ENCODE assay signal across 8 mouse cellular contexts in genomic region chr2:11086996-11087395, GRCm38 (mm10).
A peak's percentile ranks its signal among the peaks of the same experiment; 100 is the strongest.
DNase-seq lines count a peak whose midpoint lies in the region; ATAC-seq lines count a peak whose summit lies in the region.

No protein-coding gene starts in this region.

- H3K9ac ChIP-seq in liver, embryonic 12.5 days = no peak overlapping the region

- ATAC-seq in liver, embryonic 12.5 days = no peak
- no peak for ATAC-seq in monocyte, adult 5-6 weeks (replicated peaks; ENCODE audit: insufficient number of reproducible peaks, low FRiP score, low TSS enrichment, poor library complexity, severe bottlenecking)

- peak; percentile 21 for DNase-seq in adrenal gland, postnatal 14 days
- no peak for DNase-seq in adrenal gland, postnatal 4 days (ENCODE audit: low spot score in 2 of 2)
- peak; percentile 8 for DNase-seq in liver
- peak; percentile 3 for DNase-seq in c-Kit-positive CD71-positive TER-119-negative erythroid progenitor cells, embryonic 14.5 days (ENCODE audit: low read depth)
- DNase-seq in left cerebral cortex, postnatal 14 days (ENCODE audit: low spot score in 2 of 2) = peak; percentile 24 to 28
- peak; percentile 38 for DNase-seq in thymus, postnatal 0 days (ENCODE audit: low spot score)

- no peak overlapping the region for H3K4me3 ChIP-seq in liver, embryonic 12.5 days

- intact Hi-C loops in left cerebral cortex, postnatal 14 days (cut with DNase I) = no loop called here

- H3K4me2 ChIP-seq in liver, embryonic 12.5 days = no peak overlapping the region

- H3K9me3 ChIP-seq in liver, embryonic 12.5 days (replicated peaks) = no peaks in the 10 kb centered on the region

- WGBS in liver, embryonic 12.5 days (ENCODE audit: insufficient replicate concordance) = 17% methylated on average over 1 of the region's 1 CpGs

- H3K27me3 ChIP-seq in liver, embryonic 12.5 days (replicated peaks) = no peaks in the 10 kb centered on the region

- H3K4me1 ChIP-seq in liver, embryonic 12.5 days = no peaks in the 10 kb centered on the region

- H3K27ac ChIP-seq in liver, embryonic 12.5 days = no peak overlapping the region

- H3K36me3 ChIP-seq in liver, embryonic 12.5 days = no peaks in the 10 kb centered on the region

Comparison
In these comparisons a context has a peak if more than half of its experiments do, and no peak if none do; other contexts are left out.
1. DNase-seq: peak in adrenal gland, postnatal 14 days (single experiment), liver (single experiment), c-Kit-positive CD71-positive TER-119-negative erythroid progenitor cells, embryonic 14.5 days (single experiment), left cerebral cortex, postnatal 14 days (2 of 2) and thymus, postnatal 0 days (single experiment); none in adrenal gland, postnatal 4 days (0 of 2).